Mouse (Mus musculus) large intestine, adult 2 months (tissue): ENCODE measurements around the gene Tarbp2. TPM values are rescaled to one million over a fixed set of nuclear protein-coding genes. Genes with fewer than 3 reads are reported as not detected.

ENCODE experiments used
- DNase-seq: peaks from one replicate; pipeline ENCODE4 v3.0.0-alpha.2; 2012; ENCODE audit warnings: low read depth, low spot score
- WGBS: fragments of 180-500 bp; shearing (Covaris S2); methylation state at CpG from one replicate; pipeline ENCODE4 v1.1.7; 2018; 5-methylcytosine and 5-hydroxymethylcytosine counted together
- polyA plus RNA-seq: library from polyadenylated mRNA; depleted of rRNA; stranded (reverse); fragments of >200 nt; gene quantifications from 2 replicates; pipeline ENCODE4 v1.2.3, GENCODE M21; 2012

Gene Tarbp2
- polyA plus RNA-seq, 1 experiment: 89.5 TPM

DNA sequence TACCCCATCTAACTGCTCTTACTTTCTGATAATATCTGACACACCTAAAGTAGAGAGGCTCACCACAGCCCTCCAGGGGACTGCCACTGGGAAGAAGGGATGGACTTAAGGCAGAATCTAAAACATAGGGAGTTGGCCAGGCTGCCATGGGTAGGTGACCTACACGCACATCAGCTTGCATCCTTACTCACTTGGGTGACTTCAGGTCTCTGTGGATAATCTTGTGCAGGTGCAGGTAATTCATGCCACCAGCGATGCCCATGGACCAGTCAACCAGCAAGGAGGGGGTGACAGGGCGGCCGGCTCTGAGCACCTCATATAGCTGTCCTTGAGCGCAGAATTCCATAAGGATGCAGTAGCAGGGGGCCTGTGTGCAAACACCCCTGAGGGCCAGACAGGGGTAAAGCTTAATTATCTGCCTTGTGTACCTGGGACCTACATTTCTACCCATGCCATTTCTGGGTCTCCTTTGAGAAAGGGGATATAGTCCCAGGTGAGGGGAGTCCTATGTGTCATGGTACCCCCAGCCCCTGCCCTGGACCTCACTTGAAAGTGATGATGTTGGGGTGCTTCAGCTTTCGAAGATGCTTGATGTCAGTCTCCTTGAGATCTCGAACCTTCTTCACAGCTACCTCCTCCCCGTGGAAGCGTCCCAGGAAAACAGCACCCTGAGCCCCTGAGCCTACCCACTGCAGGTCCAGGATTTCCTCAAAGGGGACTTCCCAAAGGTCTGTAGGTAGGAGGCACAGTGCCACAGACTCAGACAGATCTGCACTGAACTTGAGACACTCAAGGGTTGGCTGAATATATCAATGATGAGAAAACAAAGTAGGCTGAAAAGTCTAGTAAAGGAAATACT lies 13.8 kb upstream of the Tarbp2 start:
- DNase-seq: no peak
- WGBS: 88% methylated on average over 9 of the region's 9 CpGs

DNA sequence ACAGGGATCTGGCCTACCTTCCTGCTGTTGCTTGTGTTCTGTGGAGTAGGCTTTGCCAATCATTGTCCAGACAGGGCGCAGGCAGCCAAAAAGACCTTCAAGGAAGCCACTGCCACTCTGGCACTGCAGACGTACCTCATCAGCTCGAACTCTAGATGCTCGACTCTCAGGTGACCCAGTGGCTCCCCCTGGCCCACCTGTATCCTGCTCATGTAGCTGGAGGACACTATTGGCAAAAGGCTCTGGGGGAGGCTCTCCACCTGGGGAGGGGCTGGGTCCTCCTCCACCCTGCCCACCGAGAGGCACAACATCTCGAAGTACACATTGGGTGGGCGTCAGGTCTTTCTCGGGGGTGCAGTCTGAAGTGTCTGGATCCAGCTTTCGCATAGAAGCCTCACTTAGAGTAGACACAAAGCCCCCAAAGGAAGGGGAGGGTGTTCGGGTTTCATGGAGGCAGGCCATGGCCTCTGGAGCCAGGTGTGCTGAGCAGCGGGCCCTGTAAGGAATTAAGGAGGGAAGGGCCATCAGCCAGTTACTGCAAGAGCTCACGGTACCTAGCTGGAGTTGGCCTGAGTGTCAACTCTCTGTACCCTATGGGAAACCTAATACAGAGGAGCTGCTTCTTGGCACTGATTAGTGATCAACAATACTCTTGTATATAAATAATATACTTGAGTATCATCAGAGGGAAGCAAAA lies 12.8 kb upstream of the Tarbp2 start:
- DNase-seq: no peak
- 66% methylated on average over 12 of the region's 12 CpGs for WGBS

DNA sequence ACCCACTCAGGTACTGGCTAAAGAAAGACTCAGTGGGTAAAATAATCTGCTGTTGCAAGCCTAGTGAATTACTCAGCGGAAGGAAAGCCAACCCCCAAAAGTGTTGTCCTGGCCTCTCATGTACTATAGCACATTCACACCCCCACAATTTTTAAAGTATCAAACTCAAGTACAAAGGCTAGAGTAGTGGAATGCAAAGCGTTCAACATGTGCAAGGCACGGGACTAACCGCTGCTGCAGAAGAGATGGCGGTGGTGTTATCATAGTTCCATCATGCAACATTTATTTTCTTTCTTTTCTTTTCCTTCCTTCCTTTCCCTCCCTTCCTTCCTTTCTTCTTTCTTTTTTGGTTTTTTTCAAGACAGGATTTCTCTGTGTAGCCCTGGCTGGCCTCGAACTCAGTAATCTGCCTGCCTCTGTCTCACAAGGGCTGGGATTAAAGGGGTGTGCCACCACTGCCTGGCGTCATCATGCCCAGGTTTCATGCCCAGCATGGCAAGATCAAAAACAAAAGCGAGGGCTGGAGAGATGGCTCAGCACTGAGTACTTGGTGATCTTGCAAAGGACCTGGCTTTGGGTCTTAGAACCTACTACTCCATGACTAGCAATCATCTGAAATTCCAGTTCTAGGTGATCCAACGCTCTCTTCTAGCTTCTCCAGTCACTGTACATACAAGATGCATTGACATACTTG lies 12.1 kb upstream of the Tarbp2 start:
- 68% methylated on average over 9 of the region's 9 CpGs for WGBS
- DNase-seq: no peak

DNA sequence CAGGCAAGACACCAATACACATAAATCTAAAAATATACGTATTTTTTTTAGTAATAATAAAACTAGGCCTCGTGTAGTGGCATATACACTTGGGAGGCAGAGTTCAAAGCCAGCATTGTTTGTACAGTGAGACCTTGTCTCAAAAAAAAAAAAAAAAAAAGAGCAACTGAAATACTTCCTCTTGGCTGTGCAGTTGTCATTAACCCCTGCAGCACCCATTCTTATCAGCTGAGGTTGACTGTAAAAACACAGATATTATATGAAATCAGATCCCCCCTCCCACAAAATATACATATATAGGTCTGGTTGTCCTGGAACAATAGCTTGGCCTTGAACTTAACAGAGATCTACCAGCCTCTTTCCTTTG lies 11.5 kb upstream of the Tarbp2 start:
- 10% methylated on average over 2 of the region's 2 CpGs for WGBS
- DNase-seq: no peak

DNA sequence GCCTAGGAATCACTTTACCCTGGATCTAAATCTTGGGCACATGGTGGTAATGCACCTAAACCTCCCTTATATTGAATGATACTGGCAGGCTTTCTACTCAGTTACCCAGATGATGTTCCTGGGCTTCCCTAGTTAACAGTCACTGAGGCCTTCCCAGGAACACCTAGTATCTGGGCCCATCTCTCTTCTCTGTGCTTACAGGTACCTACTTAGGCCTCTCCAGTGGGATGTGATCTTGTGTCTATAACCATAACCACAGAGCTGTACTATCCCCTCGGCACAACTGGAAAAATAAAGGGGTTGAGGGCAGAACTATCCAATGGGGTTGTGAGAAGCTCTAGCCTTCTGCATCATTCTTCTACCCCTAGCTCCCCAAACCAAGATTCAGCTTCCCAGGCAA lies 11.1 kb upstream of the Tarbp2 start:
- DNase-seq: no peak
- 85% methylated on average over 1 of the region's 1 CpGs for WGBS

DNA sequence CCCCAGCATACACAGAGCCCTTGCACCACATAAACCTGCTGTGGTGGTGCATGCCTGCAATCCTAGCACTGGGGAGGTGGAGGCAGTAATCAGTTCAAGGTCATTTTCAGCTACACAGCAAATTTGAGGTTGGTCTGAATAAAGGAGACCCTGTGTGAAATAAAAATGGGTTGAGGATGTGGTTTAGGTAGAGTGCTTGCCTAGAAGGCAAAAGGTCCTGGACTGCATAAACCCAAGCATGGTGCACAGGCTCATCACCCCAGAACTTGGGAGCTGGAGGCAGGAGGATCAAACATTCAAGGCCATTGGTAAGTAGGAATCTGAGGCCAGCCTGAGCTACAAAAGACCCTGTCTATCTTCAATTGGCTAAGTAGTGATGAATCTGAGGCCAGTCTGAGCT lies 10.4 kb upstream of the Tarbp2 start:
- no peak for DNase-seq

DNA sequence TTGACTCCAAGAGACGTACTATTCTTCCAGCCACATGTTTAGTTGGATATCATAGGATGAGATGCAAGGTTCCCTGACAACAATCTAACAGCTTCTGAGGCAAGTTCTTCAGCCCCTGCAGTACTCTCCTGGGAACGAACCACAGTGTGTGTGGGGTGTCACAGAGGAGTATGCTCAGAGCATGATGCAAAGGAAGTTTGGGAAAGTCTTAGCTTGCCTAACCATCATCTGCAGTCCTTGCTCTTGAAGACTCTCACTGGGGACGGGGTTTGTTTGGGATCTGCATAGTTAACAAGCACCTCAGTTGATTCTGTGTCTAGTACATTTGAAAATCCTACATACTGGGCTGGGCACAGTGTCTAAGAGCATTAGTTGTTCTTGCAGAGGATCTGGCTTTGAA lies 9.7 kb upstream of the Tarbp2 start:
- no peak for DNase-seq
- WGBS: 76% methylated on average over 3 of the region's 3 CpGs

DNA sequence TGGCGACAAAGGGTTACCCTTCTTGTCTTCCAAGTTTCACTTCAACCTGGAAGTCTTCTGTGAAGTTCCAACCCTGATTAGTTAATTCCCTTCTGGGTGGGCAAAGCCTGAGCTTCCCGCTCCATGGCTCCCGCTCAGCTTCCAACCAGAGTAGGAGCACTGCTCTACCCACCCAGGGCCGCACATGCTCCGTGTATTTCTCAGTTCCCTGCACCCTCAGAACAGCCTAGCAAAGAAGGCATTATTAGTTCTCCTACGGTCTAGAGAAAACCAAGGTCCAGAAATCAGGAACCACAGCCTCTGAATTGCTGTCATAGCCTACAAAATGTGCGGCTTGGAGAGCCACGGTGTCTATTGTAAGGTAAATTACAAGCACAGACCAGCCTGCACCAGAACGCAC lies 7.9 kb upstream of the Tarbp2 start:
- no peak for DNase-seq
- 29% methylated on average over 9 of the region's 9 CpGs for WGBS

DNA sequence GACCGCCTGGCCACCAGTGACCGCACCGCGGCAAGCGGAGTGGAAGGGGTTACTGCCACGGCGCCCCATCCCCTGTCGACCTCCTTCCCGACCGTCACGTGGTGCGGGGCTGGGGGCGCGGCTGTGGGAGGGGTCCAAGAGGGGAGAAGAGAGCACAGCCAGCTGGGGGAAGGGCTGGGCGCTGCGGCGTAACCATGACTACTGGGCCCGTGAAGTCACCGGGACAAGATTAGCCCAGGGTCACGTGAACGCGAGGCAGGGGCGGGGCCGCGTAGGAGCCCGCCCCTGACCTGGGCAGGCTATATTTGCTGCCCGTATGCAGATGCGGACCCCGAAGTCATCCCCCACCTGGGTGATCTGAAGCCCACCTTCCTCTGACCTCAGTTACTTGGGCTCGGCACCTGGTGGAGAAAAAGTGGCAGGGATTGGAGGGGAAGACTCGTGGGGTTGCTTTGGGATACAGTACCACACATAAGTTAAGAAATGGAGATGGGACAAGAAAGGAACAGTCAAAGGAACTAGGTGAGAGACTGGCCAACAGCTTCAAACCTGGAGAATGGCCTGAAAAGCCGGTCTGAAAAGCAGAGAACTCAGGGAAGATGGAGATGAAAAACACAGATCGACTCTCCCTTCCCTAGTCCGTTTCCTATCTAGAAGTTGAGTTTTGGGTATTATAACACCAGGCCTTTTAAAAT lies 7.3 kb upstream of the Tarbp2 start:
- 3% methylated on average over 34 of the region's 34 CpGs for WGBS
- DNase-seq: no peak

DNA sequence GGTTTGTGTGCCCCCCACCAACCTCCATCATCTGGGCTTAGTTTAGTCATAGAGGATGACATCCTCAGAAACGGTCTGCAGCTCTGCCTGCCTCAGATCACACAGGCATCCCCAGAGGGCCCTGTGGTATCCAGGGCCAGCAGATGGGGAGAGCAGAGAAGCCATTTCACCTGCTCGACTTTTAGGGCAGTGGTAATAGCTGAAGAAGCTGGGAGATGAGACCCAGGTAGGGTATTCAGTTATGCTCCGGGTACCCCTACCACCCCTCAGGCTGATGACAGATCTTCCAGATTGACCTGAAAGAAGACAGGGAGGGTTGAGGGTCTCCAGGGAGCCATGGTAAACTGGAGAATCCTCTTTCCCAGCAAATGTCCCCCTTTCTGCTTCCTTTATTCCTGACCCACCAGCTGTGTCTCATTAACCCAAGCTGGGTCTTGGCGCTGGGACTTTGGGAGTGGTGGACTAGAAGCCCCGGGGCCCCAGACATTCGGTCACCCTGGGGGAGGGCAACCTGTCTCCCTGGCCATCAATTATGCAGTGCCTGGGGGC lies 6.6 kb upstream of the Tarbp2 start:
- WGBS: 30% methylated on average over 6 of the region's 6 CpGs
- no peak for DNase-seq

DNA sequence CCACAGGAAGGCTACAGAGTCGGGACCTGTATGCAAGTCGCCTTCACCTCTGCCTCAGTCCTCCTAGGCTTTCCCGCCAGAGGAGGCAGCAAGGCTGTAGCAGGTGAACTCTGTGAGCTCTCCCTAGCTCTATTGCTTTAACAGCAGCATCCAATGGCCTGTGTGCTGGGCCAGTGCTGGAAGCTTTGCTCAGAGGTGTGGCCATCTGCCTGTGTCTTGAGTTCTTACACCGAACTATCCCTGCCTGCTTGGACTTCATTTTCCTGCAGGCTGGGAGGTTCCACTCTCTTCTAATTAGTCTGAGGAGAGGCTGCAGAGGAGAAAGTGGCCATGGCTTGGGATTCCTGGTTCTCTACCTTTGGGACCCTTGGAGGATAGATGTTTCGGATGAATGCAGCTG lies 6.0 kb upstream of the Tarbp2 start:
- no peak for DNase-seq
- WGBS: 54% methylated on average over 5 of the region's 5 CpGs

DNA sequence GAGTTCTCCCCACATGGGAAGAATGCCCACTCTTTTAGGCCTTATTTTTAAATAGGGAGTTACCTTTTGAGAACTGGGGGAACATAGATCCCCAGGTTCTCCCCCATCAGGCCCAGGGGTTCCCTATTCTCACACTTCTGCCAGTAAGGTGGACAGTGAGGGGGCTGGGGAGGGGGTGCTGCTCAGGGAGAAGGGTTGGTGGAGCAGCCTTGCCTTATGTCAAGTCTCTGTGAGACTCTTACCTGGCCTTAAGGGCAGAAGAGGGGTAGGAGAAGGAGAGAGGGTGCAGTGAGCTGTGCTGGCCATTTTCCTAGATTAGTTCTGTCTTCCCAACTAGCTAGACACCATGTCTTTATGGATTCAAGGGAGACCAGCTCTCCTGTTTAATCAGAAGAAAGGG lies 5.5 kb upstream of the Tarbp2 start:
- no peak for DNase-seq

DNA sequence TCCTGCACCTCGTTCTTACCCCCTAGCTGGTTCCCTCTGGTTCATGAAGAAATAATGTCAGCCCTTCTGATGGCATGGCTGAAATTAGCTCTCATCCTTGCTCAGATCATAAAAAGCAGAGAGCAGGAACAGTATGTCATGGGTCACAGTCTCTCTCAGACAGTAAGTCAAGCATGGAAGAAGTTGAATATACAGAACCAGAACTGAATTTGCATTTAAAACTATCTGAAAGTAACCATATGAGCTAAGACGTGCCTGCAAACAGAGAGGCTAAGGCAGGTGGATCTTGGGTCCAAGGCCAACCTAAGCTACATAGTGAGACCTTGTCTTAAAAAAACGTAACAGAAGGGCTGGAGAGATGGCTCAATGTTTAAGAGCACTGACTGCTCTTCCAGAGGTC lies 5.0 kb upstream of the Tarbp2 start:
- no peak for DNase-seq
- 78% methylated on average over 3 of the region's 3 CpGs for WGBS

DNA sequence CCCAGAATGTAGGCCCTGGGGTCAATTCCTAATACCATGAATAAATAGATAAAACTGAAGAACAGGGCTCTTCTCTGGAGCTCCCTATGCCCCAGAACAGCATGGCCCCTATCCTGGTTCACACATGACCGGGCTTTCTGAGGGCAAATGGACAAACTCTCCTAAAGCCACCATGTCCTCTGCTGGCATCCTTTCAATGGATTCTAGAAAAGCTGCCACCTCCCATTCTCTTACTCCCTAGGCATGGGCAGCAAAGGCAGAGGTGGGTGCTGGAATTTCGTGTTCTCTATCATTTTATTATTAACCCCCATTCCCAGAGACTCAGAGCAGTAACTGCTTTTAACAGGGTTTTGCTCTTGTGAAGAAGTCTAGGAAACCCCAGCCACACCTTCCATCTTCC lies 2.7 kb upstream of the Tarbp2 start:
- WGBS: 94% methylated on average over 2 of the region's 2 CpGs
- no peak for DNase-seq

DNA sequence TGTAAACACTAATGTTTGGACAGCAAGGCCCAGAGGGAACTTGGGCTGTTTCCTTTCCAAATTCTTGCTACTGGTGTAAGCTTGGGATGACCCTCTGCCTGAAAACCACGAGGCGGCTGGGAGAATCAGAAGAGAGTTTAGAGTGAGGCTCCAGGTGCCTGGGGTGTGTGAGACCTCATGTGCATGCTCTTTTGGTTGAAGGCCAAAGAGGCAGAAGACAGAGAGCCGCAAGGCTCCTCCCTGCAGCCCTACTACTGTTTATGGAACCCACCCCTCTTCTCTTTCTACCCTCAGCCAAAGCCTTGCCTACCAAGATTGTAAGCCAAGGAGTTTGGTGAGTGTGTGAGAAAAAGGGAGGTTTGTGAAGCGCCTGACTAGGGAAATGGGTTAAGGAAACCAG lies 2.2 kb upstream of the Tarbp2 start:
- DNase-seq: no peak
- 67% methylated on average over 4 of the region's 4 CpGs for WGBS

DNA sequence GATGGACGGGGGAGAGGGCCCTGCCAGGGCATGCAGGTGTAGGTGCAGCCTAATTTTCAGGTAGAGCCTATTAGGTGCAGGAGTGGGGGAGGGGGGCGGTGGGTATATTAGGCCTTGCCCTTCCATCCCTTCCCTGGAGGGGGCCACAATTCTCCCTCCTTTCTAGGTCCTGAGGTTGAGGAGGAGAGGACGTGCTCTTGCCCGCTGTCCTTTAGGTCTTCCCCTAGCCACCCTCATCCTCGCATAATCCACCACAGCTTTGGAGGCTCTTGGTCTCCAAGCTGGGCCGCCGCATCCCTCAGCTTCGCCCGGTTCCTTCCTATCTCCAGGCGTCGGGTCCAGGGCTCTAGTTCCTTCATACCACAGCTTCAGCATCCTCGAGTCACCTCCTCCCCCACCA lies 1.7 kb upstream of the Tarbp2 start:
- DNase-seq: no peak
- 9% methylated on average over 12 of the region's 12 CpGs for WGBS

DNA sequence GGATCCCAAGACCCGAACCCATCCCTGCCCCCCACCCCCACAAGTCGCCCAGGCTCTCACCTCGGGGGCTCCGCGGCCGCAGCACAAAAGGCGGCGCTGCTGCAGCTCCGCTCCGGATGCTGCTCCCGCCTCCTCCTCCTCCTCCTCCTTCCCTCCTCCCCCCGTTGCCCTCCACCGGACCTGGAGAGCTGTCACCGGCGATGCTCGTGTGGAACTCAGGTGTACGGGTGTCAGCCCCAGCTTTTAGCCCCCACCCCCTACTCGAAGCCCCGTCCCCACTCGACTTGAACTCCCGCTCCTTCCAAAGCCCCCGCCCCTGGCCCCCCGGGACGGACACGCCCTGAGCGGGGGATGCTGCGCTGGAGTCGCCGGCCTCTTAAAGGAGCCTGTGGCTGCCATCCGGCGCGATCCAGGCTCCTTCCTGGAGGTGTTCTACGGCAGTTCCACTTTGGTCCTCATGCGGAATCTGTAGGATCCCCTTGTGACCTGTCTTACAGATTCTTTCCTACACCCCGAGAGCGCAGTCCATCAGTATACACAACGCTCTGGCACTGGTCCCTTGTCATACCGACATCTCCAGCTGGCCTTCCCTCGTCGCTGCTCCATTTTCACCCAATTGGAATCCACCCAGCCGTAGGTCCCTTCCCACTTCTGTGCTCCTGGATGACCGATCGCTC lies 1.1 kb upstream of the Tarbp2 start, which contains the start of gene Map3k12:
Gene Map3k12 (minus strand): TSS at position 337 of the 677 bp plus-strand sequence.
- DNase-seq: no peak
- WGBS: 1% methylated on average over 40 of the region's 43 CpGs

DNA sequence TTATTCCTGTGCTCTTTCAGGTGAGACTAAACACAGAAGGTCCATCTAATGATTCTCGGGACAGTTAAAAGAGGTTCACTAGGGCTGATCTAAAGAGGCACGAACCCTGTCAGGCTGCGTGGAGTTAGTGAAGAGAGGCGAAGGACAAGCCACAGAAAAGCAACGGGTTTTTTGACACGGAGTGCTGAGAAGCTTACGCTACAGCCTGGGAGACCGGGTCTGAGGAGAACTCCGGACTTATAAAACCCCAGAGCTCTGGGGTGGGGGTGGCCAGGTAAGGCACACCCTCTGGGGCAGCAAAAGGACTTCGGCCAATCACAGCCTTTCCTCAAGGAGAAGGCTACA lies 389 bp upstream of the Tarbp2 start:
- DNase-seq: no peak
- WGBS: under 1% methylated on average over 10 of the region's 10 CpGs

DNA sequence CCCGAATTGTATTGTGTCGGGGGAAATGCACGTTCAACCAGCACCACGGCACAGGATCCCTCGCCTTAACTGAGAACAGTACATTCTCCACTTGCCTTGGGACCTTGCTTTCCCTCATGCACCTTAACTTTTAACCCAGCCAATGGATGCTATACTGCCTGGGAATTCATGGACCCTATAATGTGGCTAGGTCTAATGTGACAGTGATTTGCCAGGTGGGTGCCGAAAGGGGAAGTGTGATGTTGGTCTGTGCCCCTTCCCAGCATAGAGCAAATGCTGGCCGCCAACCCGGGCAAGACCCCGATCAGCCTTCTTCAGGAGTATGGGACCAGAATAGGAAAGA lies 838 bp downstream of the Tarbp2 start:
- no peak for DNase-seq
- 5% methylated on average over 9 of the region's 9 CpGs for WGBS
